Mouse (Mus musculus) left cerebral cortex, postnatal 14 days (tissue): ENCODE results near the gene Nkd2. TPM values are rescaled to one million over a fixed set of nuclear protein-coding genes. Genes with fewer than 3 reads are reported as not detected.

Source experiments
- DNase-seq, 2 experiments: peaks; one replicate each; pipeline ENCODE4 v3.0.0; 2021 to 2022; ENCODE audit warnings: low spot score in 2 of 2, mixed read lengths in 1 of 2
- intact Hi-C: fragments of 180-260 bp; cut with DNase I; formaldehyde crosslinking; loops from one replicate; pipeline ENCODE4 v1.15.1; 2025
- total RNA-seq, 2 experiments: library from RNA; stranded (reverse); gene quantifications; 2 replicates each; pipeline ENCODE4 v1.2.3; 2021

The Nkd2 gene
- total RNA-seq, 2 experiments from 2014 or later = 3.7 to 4.9 TPM

DNA sequence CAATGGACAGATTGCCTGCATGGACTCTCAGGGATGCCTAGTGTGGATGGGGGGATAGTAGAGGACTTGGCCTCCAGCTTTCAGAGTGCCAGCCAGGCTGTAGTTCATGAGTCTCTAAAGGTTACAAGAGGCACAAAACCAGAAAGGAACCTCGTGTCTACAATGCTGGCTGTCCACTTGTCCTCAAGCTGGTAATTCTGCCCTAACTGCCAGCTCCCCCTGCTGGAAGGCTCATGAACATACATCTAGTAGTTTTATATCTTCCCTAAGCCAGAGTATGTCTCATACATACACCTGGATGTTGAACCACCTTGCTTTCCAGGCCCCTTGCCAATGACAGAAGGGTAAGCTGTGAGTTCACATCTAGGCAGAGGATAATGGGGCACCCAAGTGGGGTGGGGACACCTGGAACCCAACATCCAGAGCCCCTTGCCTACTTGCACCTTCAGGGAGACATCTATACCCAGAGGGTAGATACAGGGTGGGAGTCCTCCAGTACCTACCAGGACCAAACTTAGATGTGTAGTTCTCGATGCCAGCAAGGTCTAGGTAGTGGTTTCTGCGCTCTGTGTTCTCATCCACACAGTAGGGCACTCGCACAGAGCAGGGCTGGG lies 25.1 kb downstream of the Nkd2 start:
- DNase-seq = peak; percentile 31 to 51
- intact Hi-C loops = loop anchor here (1.0 to 10.0 kb wide), 2 partner anchors 104 to 297 kb away; no protein-coding TSS in a partner anchor

DNA sequence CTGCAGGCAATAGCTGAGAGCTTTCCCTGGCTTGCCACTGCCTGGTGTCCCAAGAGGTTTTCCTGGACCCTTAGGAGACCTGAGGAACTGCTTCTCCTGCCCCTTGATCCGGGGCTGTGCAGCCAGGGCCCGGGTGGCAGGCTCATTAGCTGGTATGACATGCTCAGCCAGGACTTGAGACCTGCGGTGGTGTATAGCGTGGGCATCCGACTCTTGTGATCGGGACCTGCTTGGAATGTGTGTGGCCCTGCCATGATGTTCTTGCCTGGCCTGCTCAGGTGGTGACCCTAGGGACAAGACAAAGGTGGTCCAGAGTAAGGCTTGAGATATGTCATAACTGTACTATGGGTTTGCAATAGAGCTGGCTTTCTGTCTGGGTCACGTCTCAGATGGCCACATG lies 26.2 kb downstream of the Nkd2 start:
- no peak for DNase-seq
- intact Hi-C loops = loop anchor here (10.0 kb wide), 1 partner anchor 296 kb away; no protein-coding TSS in a partner anchor

DNA sequence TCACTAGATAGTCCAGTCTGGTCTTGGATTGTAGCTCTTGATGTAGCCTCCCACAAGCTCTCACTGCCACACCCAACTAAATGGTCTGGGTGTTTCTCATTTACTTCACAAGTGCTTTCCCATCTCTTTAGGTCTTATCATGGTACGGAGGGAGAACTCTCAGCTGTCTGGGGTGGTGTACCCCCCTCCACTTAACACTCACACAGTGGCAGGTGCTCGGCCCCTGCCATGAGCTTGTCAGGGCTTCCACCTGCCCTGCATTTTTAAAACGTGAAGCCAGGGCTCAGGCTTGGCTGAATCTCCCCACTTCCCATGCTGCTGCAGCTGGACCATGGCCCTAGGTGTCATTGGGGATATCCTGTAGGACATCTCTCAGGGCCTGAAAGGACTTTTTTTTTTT lies 28.5 kb downstream of the Nkd2 start:
- DNase-seq = no peak
- intact Hi-C loops = no loop called here

DNA sequence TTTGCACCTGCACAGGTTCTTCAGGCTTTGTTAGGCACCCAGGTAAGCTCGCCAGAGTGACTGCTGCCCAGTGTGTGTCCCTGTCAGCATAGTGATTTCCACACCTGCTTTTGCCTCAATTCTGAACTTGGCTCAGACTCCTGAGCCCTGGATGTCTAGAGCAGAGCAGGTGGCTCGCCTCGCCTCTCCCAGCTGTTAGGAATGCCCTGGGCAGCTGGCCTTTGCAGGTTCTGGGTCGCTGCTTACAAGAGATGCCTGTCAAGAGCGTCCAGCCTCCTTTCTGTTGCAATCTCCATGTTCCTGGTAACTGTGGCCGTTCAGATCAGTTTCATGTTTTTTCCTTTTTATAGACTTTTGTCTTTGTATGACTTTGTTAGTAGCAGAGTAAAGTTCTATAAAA lies 31.1 kb downstream of the Nkd2 start:
- no peak for DNase-seq
- intact Hi-C loops = no loop called here

DNA sequence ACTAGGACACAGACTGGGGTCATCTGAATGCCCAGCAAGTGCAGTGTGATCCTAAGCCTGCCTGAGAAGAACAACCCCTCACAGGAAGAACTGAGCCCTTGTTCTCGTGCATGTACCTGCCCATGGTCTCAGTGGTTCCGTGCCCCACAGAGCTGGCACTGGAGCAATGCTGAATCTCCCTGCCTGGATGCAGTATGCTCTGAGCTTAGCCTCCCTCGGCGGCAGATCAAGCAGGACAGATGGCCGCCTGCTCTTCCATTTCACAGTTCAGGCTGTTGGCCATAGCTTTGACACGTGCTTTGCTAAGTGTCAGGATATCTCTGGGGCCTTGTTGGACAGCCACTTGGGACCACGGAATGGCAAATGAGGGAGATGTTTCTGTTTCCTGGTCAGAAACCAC lies 33.2 kb downstream of the Nkd2 start:
- intact Hi-C loops = no loop called here
- DNase-seq = no peak

DNA sequence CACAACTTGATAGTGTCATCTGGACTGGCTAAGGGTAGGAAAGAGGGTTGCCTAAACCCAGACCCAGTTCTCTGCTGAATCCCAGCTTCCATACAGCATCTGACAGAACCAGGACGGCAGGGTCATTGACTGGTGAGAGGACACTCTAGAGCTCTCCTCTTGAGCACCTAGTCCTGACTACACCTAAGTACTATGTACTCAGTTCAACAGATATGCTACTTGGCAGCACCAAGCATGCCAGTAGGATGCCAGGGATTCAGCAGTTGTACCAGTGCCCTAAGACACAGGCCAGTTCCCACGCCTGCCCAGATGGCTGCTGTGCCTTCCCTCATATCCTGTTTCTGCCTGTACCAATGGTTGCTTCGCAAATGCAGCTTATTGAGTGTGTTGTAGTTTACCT lies 34.5 kb downstream of the Nkd2 start:
- intact Hi-C loops = no loop called here
- DNase-seq = no peak

DNA sequence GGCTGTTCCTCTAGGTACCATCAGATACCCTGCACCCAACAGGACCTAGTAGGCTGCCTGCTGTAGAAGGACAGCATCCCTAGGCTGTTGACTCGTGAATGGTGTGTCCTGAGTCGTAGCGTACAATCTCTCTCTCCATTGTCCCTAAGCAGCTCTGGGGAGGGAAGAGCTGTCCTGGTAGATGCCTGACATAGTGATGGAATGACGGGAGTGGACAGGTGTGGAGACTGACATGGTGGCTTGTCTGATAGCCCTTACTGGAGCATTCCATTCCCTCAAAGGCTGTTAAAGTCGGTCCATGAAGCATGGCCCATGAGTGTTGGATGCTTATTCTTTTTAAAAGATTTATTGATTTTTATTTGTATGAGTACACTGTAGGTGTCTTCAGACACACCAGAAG lies 42.5 kb downstream of the Nkd2 start:
- intact Hi-C loops = no loop called here
- DNase-seq = no peak

DNA sequence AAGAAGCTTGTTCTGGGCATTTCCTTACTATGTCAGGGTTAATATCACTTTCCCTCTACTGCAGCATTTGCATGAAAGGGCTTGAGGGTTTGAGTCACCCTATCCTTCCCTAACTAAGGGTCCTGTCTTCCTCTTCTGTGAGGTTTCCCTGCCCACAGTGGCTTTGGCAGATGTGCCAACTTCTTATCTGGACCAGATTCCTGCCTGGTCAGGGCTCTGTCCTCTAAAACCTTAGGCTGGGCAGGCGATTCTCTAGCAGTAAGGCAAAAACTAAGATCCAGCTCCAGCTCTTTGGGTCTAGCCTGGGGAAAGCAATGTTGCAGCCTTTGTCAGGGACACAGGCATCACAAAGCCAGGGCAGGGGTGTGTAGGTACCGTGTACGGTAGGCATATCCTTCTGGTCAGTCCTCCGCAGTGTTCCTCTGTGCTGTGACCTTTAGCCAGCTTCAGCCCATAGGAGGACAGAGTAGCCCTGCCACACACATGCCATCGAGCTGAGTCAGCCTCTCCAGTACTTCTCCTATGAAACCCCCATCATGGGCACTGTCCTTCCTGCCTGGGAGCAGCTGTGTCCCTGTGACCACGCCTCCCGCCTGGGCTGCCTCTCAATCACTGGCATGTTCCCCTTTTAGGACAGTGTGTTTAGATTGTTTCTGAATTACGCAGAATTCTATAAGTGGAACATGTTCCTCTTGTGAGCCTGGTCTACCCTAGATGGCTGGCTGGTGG lies 43.8 kb downstream of the Nkd2 start:
- intact Hi-C loops = no loop called here
- DNase-seq = peak; percentile 36 to 66

DNA sequence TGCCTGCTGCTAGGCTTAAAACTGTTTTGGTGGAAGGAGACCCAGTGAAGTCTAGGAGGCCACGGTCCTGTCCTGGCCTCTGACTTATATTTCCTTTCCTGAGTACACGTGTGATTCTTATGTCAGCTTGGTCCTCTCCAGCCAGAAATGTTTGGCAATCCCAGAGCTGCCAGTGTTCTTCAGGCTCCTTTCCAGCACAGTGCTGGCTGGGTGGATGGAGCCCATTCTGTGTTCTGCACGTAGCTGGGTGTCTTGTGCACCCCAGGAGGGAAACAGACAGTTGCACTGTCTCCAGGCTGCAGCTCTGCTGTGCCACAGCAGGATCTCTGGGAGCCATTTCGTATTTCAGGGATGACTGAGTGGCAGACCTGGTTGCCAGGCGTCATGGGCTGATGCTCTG lies 48.3 kb downstream of the Nkd2 start:
- intact Hi-C loops = no loop called here
- DNase-seq = peak in 1 of 2 experiments; percentile 4

DNA sequence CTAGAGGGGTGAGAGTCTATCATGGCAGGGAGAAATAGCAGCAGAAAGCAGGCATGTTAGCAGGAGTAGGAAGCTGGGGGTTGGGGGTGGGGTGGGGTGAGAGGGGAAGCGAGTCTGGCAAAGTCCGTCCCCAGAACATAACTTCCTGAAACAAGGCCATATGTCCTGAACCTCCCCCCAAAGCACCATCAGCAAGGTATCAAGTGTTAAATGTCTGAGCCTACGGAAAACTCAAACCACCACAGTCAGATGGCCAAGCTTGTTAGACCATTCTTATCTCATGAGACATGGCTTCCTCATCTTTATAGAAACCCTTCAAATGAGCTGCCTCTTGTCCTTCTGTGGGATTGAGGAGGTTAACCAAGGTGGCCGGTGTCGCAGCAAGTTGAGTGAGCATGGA lies 54.3 kb downstream of the Nkd2 start:
- DNase-seq = no peak

DNA sequence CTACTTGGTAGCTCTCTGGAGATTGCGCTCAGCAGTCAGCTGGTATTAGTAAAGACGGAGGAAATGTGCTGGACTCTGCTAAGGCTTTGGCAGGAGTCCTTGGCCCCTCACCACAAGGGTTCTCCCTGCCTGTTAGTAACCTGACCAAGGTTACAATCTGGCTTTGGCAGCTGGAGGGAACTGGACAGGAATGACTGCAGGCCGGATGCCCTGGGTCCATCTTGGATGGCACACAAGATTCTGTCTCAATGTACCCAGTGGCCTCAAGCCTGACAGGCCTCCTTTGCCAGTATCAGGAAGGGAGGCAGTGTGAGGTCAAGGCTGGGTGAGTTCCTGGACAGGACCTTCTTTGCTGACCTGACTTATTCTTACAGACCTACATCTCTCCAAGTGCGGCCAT lies 55.3 kb downstream of the Nkd2 start:
- DNase-seq = no peak
- intact Hi-C loops = no loop called here

More for the DNA sequence above, 54.3 kb downstream of the Nkd2 start:
- intact Hi-C loops = no loop called here

DNA sequence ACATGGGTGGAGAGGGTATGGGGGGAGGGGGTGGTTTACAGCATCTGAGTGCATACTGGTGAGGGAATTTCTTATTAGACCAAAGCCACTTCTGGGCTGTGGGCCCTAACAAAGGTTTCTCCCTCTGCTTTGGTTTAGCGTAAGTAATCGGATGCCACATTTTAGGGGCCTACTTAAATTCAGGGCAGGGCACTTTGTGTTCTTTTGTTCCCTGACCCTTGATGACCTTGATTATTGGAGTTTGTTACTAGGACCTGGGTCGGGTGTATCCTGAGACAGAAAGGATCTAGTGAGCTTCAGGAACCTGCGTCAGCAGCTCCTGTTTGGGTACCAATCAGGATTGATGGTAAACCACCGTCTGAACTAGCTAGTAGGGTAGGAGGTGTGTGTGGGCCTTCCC lies 64.9 kb downstream of the Nkd2 start:
- intact Hi-C loops = no loop called here
- no peak for DNase-seq

DNA sequence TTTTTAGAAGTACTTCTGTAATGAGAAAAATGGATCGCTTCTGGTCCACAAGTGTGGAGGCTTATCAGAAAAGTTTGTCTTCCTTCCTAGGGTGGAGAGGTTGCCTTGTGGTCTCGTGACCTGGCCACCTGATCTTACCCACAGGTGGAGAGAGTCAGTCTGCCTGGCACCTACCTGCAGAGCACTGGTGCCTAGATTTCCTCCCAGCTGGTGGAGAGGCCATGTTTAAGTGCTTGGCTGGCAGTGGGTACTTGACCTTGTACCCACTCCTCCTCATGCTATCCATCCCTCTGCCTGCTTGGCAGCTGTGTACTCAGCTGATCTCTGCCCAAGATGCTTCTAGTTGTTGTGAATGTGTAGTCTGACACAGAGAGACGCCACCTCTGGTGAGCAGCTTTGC lies 69.9 kb downstream of the Nkd2 start:
- intact Hi-C loops = no loop called here
- no peak for DNase-seq

DNA sequence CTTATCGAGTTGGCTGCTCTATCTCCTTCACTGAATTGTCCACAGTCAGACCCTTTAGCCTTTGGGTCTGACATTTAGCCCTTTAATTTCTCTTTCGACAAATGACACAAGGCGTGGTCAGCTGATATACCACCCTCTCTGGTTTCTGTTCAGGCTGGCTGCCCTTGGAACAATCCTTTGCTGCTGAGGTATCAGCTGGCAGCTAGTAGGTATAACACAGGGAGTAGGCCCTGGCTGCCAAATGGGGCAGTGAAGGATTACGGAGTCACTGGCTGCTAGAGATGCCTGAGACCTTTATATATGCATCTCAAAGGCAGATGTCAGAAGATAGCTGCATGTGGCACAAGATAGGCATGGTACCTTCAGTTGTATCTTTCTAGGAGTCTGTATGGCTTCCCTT lies 71.6 kb downstream of the Nkd2 start:
- DNase-seq = no peak
- intact Hi-C loops = no loop called here

DNA sequence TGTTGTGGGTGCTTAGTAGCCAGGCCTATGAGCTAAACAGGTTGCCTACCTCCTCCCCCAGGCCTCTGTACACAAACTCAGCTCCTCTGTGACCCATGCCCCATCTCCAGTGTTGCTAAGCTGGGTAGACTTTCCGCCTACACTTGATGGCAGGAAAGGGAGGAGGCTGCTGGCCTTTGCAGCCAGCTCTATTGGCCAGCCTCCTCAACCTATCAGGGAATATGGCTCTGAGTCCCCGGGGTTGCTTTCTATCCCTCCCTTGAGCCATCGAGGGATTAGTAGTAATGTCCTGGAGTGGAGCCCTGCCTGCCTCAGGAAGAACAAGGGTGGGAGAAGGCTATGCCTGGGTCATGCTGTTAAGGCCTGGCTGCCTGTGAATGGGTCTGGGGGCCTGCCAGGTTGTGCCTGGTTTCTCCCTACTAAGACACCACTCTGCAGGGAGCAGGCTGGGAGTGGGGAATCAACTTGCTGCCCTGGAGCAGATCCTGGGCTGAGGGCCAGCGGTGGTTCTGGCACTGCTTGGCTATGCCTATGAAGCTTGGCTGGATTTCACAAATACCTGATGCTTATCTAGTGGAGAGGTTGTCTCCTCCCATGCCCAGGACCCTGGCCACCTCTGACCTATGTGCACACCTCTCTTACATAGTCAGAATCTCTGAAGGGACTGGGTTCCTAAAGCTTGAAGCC lies 73.8 kb downstream of the Nkd2 start:
- no peak for DNase-seq

DNA sequence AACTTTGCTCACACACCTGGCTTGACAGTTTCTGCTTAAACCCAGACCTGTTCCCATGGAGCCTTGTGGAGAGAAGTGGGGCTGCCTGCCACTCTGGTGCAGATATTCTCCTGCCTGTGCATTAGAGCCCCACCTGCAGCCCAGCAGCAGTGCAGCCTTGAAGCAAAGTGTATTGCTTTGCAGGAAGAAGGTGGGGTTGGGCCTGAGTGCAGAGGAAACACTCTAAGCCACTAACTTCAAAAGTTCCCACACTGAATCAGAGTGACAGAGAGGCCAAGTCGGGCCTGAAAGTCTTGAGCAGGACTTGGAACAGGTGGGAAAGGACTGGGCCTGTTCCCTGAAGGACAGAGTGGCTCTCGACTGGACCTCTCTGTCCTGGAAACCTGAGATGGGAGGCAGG lies 74.8 kb downstream of the Nkd2 start:
- no peak for DNase-seq
- intact Hi-C loops = no loop called here

More for the DNA sequence above, 73.8 kb downstream of the Nkd2 start:
- intact Hi-C loops = no loop called here

DNA sequence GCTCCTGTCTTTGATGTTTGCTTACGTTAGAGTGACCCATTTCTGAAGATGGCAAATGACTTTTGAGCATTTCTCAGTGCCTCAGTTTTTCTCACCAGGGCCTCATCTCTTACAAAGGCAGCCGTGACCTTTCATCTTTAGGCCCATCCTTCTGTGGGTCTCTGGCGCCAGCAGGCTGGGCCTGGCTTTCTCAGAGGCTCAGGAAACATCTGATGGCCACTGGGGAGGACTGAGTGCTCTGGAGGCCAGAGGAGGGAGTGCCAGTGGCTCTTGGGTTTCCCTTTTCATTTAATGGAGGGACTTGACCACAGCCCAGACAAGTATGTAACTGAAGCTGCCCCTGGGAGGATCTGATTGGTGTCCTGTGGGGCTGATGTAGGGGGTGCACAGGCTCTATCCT lies 76.3 kb downstream of the Nkd2 start:
- DNase-seq = no peak
- intact Hi-C loops = no loop called here

DNA sequence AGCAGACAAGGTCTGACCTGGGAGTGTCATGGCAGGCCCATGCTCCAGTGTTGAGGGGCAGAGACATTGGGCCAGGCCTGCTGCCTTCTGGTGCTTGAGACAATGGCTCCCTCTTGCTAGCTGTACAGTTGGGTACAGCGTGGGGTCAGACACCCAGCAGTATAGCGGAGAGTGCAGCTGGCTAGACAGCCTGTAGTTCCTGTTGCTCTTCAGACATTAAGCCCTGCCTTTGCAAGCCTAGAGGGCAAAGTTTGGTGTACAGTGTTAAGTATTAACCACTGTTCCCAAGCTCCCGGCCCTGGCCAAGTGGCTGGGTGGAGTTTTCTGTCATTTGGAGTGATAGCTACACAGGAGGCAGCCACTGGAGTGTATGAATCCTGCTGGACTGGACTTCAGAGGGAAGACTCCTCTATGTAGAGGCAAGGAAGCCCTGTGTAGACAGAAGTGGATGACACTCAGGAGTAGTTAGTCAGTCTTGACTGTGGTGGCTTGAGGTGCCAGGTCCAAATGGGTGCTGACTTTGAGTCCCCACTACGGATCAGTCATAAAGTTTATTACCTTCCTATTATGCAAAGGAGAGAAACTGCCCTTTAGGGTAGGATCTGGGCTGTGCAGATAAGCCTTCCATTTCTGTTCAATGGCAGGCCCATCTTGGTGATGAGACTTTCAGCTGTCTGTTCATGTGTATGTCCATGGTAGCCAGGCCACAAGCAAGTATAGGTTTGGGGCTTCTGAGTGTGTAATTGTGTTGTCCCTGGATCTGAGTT lies 77.3 kb downstream of the Nkd2 start:
- DNase-seq = no peak
- intact Hi-C loops = no loop called here
